Mouse (Mus musculus): ENCODE data around the gene Gm20388.

Gm20388 gene

GRCm38 (mm10) chr8:121875045-121875444 is 1964.4 kb downstream of the Gm20388 start:
- in situ Hi-C loops (cut with MboI): no loop called here

GRCm38 (mm10) chr8:121875517-121875916 is 1964.9 kb downstream of the Gm20388 start:
- in situ Hi-C loops (cut with MboI): no loop called here

- in situ Hi-C loops (cut with MboI): no loop called here
These were observed 1966.6 kb downstream of the Gm20388 start for GRCm38 (mm10) chr8:121877212-121877611.

- in situ Hi-C loops (cut with MboI): no loop called here
These were observed 1967.3 kb downstream of the Gm20388 start for GRCm38 (mm10) chr8:121877828-121878480.

GRCm38 (mm10) chr8:121879712-121880111 is 1969.1 kb downstream of the Gm20388 start:
- in situ Hi-C loops (cut with MboI): no loop called here

- in situ Hi-C loops (cut with MboI): no loop called here
These were observed 1970.2 kb downstream of the Gm20388 start for GRCm38 (mm10) chr8:121880818-121881217.

- in situ Hi-C loops (cut with MboI): no loop called here
These were observed 1971.3 kb downstream of the Gm20388 start for GRCm38 (mm10) chr8:121881921-121882320.

- in situ Hi-C loops (cut with MboI): no loop called here
These were observed 1973.5 kb downstream of the Gm20388 start for GRCm38 (mm10) chr8:121884181-121884580.

GRCm38 (mm10) chr8:121885001-121885400 is 1974.4 kb downstream of the Gm20388 start:
- in situ Hi-C loops (cut with MboI): no loop called here

- in situ Hi-C loops (cut with MboI): no loop called here
These were observed 1974.8 kb downstream of the Gm20388 start for GRCm38 (mm10) chr8:121885433-121885832.

GRCm38 (mm10) chr8:121887547-121887946 is 1976.9 kb downstream of the Gm20388 start:
- in situ Hi-C loops (cut with MboI): no loop called here

GRCm38 (mm10) chr8:121889317-121889716 is 1978.7 kb downstream of the Gm20388 start:
- in situ Hi-C loops (cut with MboI): no loop called here

- in situ Hi-C loops (cut with MboI): no loop called here
These were observed 1979.5 kb downstream of the Gm20388 start for GRCm38 (mm10) chr8:121889810-121890785.

GRCm38 (mm10) chr8:121892875-121893274 is 1982.2 kb downstream of the Gm20388 start:
- in situ Hi-C loops (cut with MboI): no loop called here

GRCm38 (mm10) chr8:121895910-121896309 is 1985.3 kb downstream of the Gm20388 start:
- in situ Hi-C loops (cut with MboI): no loop called here

- in situ Hi-C loops (cut with MboI): no loop called here
These were observed 1986.0 kb downstream of the Gm20388 start for GRCm38 (mm10) chr8:121896476-121897145.

GRCm38 (mm10) chr8:121897205-121897604 is 1986.6 kb downstream of the Gm20388 start:
- in situ Hi-C loops (cut with MboI): no loop called here

- in situ Hi-C loops (cut with MboI): no loop called here
These were observed 1987.3 kb downstream of the Gm20388 start for GRCm38 (mm10) chr8:121897871-121898381.

- in situ Hi-C loops (cut with MboI): no loop called here
These were observed 1987.8 kb downstream of the Gm20388 start for GRCm38 (mm10) chr8:121898401-121898931.

GRCm38 (mm10) chr8:121899180-121900044 is 1988.8 kb downstream of the Gm20388 start:
- in situ Hi-C loops (cut with MboI): loop anchor here (25.0 kb wide), 1 partner anchor 312 kb away; the partner anchor contains the start of genes Fbxo31 and Map1lc3b
